Mouse (Mus musculus): ENCODE measurements around the gene Mapk7.

DNA sequence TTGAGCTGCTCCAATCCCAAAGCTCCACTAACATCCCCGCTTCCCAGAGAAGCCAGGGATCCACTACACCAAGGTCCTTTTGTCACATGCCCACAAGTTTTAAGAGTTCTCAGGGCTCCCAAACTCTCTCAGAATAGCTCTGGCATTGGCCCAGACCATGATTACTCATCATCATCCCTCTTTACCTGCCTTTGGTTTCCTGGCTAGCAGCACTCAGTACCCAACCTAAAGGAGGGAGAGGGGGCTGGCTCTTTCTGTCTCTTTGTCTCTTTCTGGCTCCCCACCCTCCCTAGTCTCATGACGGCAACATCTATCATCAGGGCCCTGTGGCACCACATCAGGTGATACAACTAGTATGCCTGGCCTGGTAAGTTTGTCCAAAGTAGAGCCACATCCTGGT is 38.6 kb upstream of the Mapk7 start:
- TF ChIP-seq CTCF (IDR thresholded peaks at IDR 0.05; ENCODE audit: control insufficient read depth, insufficient read depth, insufficient replicate concordance, low read depth, low read length) = no peak
- no peak for TF ChIP-seq POLR2A (IDR thresholded peaks at IDR 0.05; ENCODE audit: control insufficient read depth, low read depth, low read length)
